Mouse (Mus musculus): ENCODE measurements around the gene Reg4. TPM values are rescaled to one million over a fixed set of nuclear protein-coding genes. Genes with fewer than 3 reads are reported as not detected.

Reg4 gene
- polyA plus RNA-seq (2012; rRNA removed) (not detected in 2 replicates), polyA plus RNA-seq (2014; fragmentation: Nextera tagmentation; extraction: Ambion mirVana) (not detected in 2 replicates)

- TF ChIP-seq CTCF (IDR thresholded peaks at IDR 0.05; ENCODE audit: low read depth) (no peak), EP300 (IDR thresholded peaks at IDR 0.05; ENCODE audit: low read depth) (no peak)
- H3K9ac ChIP-seq (replicated peaks) = no peak within 1 kb of the TSS
- H3K4me1 ChIP-seq (replicated peaks; ENCODE audit: control insufficient read depth in 2 of 2, insufficient read depth in 2 of 2, low read length in 1 of 2) = peaks cover 0 to 6% of the 10 kb centered on the region in 2 experiments; a peak in 1 of 4 replicates
- H3K4me3 ChIP-seq (ENCODE audit: insufficient read depth in 1 of 2, low read depth in 2 of 2, low read length in 2 of 2) = no peak within 1 kb of the TSS
- no peaks in the 10 kb centered on the region for H3K36me3 ChIP-seq (replicated peaks; ENCODE audit: control insufficient read depth, insufficient read depth, low read depth)
- WGBS (ENCODE audit: insufficient replicate concordance) = 69% methylated on average over 8 of the region's 8 CpGs
- DNase-seq (ENCODE audit: low read depth in 3 of 3, low spot score in 3 of 3) = no peak
- no peak within 1 kb of the TSS for H3K27ac ChIP-seq
- no peaks in the 10 kb centered on the region for H3K9me3 ChIP-seq (ENCODE audit: control insufficient read depth, low read length)
- no peaks in the 10 kb centered on the region for H3K27me3 ChIP-seq (ENCODE audit: control insufficient read depth, insufficient read depth, low read length)
- H3K4me2 ChIP-seq (ENCODE audit: low read depth) = no peak within 1 kb of the TSS
- no peak for ATAC-seq (ENCODE audit: insufficient read depth)
These were observed at the start of gene Reg4 for GRCm38 (mm10) chr3:98221856-98222255. Gene Reg4 (plus strand): TSS chr3:98222156.

DNA sequence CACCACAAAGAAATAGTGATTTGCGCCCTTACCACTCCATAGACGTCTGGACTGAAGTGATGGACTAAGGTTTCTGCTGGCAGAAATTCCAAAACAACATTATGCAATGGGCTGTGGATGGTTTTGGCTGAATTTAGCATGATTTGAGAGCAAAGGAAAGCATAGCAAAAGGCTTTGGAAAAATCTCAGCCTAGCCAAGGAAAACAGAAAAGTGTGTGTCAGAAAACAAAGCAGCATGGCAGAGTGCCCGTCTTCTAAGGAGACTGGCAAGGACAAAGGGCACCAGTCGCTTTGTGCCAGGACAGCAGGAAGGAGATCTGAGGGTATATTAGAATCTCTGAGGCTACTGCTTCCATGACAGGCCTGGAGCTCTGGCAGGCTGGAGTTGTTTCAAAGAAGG, 43.6 kb upstream of the Reg4 start:
- Histone ChIP-seq H3K4me3 (ENCODE audit: insufficient read depth in 1 of 2, low read depth in 2 of 2, low read length in 2 of 2) (no peak overlapping the region), H3K4me1 (replicated peaks; ENCODE audit: control insufficient read depth in 2 of 2, insufficient read depth in 2 of 2, low read length in 1 of 2) (no peaks in the 10 kb centered on the region), H3K9me3 (ENCODE audit: control insufficient read depth, low read length) (no peaks in the 10 kb centered on the region), H3K4me2 (ENCODE audit: low read depth) (no peak overlapping the region), H3K36me3 (replicated peaks; ENCODE audit: control insufficient read depth, insufficient read depth, low read depth) (no peaks in the 10 kb centered on the region), H3K27me3 (ENCODE audit: control insufficient read depth, insufficient read depth, low read length) (no peaks in the 10 kb centered on the region), H3K27ac (no peak overlapping the region), H3K9ac (replicated peaks) (no peak overlapping the region)
- ATAC-seq (ENCODE audit: insufficient read depth) = no peak
- no peak for TF ChIP-seq CTCF (IDR thresholded peaks at IDR 0.05; ENCODE audit: low read depth)
- TF ChIP-seq EP300 (IDR thresholded peaks at IDR 0.05; ENCODE audit: low read depth) = no peak
- WGBS (ENCODE audit: insufficient replicate concordance) = 65% methylated on average over 4 of the region's 4 CpGs
- DNase-seq (ENCODE audit: low read depth in 3 of 3, low spot score in 3 of 3) = no peak

- ATAC-seq (ENCODE audit: insufficient read depth) (no peak), DNase-seq (ENCODE audit: low read depth in 3 of 3, low spot score in 3 of 3) (no peak)
- Histone ChIP-seq H3K4me2 (ENCODE audit: low read depth) (no peak overlapping the region), H3K9ac (replicated peaks) (no peak overlapping the region), H3K4me1 (replicated peaks; ENCODE audit: control insufficient read depth in 2 of 2, insufficient read depth in 2 of 2, low read length in 1 of 2) (no peaks in the 10 kb centered on the region), H3K36me3 (replicated peaks; ENCODE audit: control insufficient read depth, insufficient read depth, low read depth) (no peaks in the 10 kb centered on the region), H3K4me3 (ENCODE audit: insufficient read depth in 1 of 2, low read depth in 2 of 2, low read length in 2 of 2) (no peak overlapping the region), H3K27me3 (ENCODE audit: control insufficient read depth, insufficient read depth, low read length) (no peaks in the 10 kb centered on the region), H3K27ac (no peak overlapping the region), H3K9me3 (ENCODE audit: control insufficient read depth, low read length) (no peaks in the 10 kb centered on the region)
- TF ChIP-seq EP300 (IDR thresholded peaks at IDR 0.05; ENCODE audit: low read depth) (no peak), CTCF (IDR thresholded peaks at IDR 0.05; ENCODE audit: low read depth) (peak; percentile 72)
- WGBS (ENCODE audit: insufficient replicate concordance) = 23% methylated on average over 7 of the region's 7 CpGs
These were observed 41.2 kb upstream of the Reg4 start for GRCm38 (mm10) chr3:98180805-98181204.

- ATAC-seq (ENCODE audit: insufficient read depth) = no peak
- Histone ChIP-seq H3K27ac (no peak overlapping the region), H3K4me3 (ENCODE audit: insufficient read depth in 1 of 2, low read depth in 2 of 2, low read length in 2 of 2) (no peak overlapping the region), H3K4me2 (ENCODE audit: low read depth) (no peak overlapping the region), H3K4me1 (replicated peaks; ENCODE audit: control insufficient read depth in 2 of 2, insufficient read depth in 2 of 2, low read length in 1 of 2) (0 out of 4 replicates have a peak, but pooled peaks cover 0 to 2% of the 10 kb centered on the region in 2 experiments), H3K9ac (replicated peaks) (no peak overlapping the region), H3K36me3 (replicated peaks; ENCODE audit: control insufficient read depth, insufficient read depth, low read depth) (no peaks in the 10 kb centered on the region), H3K9me3 (ENCODE audit: control insufficient read depth, low read length) (no peaks in the 10 kb centered on the region), H3K27me3 (ENCODE audit: control insufficient read depth, insufficient read depth, low read length) (no peaks in the 10 kb centered on the region)
- TF ChIP-seq CTCF (IDR thresholded peaks at IDR 0.05; ENCODE audit: low read depth) (no peak), EP300 (IDR thresholded peaks at IDR 0.05; ENCODE audit: low read depth) (no peak)
- no peak for DNase-seq (ENCODE audit: low read depth in 3 of 3, low spot score in 3 of 3)
- WGBS (ENCODE audit: insufficient replicate concordance) = 59% methylated on average over 10 of the region's 10 CpGs
These were observed 36.7 kb upstream of the Reg4 start for GRCm38 (mm10) chr3:98185163-98185714.

DNA sequence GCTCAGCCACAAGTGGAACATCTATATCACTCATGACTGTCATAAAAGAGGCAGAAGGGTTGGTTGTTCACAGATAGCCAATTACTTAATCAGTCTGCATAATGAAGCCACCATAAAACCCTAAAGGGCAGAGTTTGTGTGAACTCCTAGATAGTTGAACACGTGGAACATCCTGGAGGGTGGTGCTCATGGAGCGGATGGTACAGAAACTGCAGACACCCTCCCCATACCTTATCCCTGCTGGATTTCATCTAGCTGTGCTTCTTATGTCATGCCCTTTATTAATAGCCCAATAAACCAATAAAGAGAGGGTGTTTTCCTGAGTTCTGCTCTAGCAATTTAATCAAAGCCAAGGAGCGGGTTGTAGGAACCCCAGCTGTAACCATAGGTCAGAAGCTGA, 34.2 kb upstream of the Reg4 start:
- WGBS (ENCODE audit: insufficient replicate concordance) = 64% methylated on average over 3 of the region's 3 CpGs
- no peak for ATAC-seq (ENCODE audit: insufficient read depth)
- Histone ChIP-seq H3K4me2 (ENCODE audit: low read depth) (no peak overlapping the region), H3K27me3 (ENCODE audit: control insufficient read depth, insufficient read depth, low read length) (no peaks in the 10 kb centered on the region), H3K36me3 (replicated peaks; ENCODE audit: control insufficient read depth, insufficient read depth, low read depth) (no peaks in the 10 kb centered on the region), H3K27ac (no peak overlapping the region), H3K9me3 (ENCODE audit: control insufficient read depth, low read length) (no peaks in the 10 kb centered on the region), H3K9ac (replicated peaks) (no peak overlapping the region), H3K4me1 (replicated peaks; ENCODE audit: control insufficient read depth in 2 of 2, insufficient read depth in 2 of 2, low read length in 1 of 2) (0 out of 4 replicates have a peak, but pooled peaks cover 0 to 2% of the 10 kb centered on the region in 2 experiments), H3K4me3 (ENCODE audit: insufficient read depth in 1 of 2, low read depth in 2 of 2, low read length in 2 of 2) (no peak overlapping the region)
- no peak for DNase-seq (ENCODE audit: low read depth in 3 of 3, low spot score in 3 of 3)
- TF ChIP-seq CTCF (IDR thresholded peaks at IDR 0.05; ENCODE audit: low read depth) = no peak
- TF ChIP-seq EP300 (IDR thresholded peaks at IDR 0.05; ENCODE audit: low read depth) = no peak
